Mouse (Mus musculus) embryonic fibroblast, embryonic 13.5 days (primary cell): ENCODE measurements around the gene Mrnip.

ENCODE experiments used
- CTCF ChIP-seq: IDR thresholded peaks from 2 replicates; pipeline ENCODE4 v1.5.1; 2011; ENCODE audit warnings: mild to moderate bottlenecking, control low read depth, low read length, moderate library complexity, borderline replicate concordance; ENCODE audit not compliant: insufficient read depth
- POLR2A ChIP-seq: IDR thresholded peaks from 2 replicates; pipeline ENCODE4 v1.6.1; 2011; ENCODE audit warnings: low read depth, mild to moderate bottlenecking, control low read depth, low read length, moderate library complexity

- TF ChIP-seq POLR2A (no peak), CTCF (no peak)
Measured at GRCm38 (mm10) chr11:50151374-50151773, 22.9 kb upstream of the Mrnip start.
